Mouse (Mus musculus) cerebellum, adult 8-10 months (tissue): ENCODE measurements around the gene Il18rap.
"Not testable (repeated sequence)": the region's sequence is repeated elsewhere in the genome, so short reads cannot be mapped to it uniquely, and the experiment has no call there.

Source experiments
- DNase-seq: peaks from one replicate; pipeline ENCODE4 v3.0.0; 2022

Il18rap gene

DNA sequence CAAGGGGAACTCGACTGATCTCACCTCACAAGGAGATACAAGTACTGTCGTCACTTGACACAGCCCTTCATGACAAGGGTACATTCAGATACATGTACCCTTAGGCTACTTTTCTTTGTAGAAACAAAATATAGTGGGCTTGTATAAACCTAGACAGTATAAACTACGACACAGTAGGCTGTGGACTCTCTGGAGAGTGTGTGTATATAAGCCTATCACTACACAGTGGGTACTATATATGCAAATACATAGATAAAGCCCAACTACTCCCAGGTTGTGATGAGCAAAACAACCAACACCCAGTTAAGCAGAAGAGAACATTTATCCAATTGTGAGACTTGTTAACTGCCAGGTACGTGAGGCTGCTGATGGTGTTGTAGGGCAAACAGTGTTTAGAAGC lies 31.5 kb downstream of the Il18rap start:
- no peak for DNase-seq

DNA sequence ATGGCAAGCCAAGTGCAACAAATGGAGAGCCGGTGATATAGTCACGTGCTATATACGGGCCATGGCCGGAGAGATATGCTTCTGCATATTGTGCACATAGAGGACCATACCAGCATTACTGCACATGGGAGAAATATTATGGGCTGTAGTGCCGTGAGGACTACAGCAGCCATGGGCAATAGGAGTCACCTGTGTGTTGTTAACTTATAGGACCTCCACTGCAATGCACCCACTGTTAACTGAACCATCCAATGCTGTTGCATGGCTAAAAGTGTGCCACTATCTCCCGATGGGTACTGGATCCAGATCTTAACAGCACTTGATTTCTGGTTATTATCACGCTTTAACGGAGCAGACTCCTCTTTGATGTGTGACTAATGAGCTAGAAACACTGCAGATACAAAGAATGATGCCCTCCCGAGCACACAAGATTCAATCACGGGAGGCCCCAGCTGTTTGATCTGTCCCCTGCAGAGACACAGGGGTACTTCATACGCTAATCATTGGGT lies 32.0 kb downstream of the Il18rap start:
- DNase-seq = no peak

DNA sequence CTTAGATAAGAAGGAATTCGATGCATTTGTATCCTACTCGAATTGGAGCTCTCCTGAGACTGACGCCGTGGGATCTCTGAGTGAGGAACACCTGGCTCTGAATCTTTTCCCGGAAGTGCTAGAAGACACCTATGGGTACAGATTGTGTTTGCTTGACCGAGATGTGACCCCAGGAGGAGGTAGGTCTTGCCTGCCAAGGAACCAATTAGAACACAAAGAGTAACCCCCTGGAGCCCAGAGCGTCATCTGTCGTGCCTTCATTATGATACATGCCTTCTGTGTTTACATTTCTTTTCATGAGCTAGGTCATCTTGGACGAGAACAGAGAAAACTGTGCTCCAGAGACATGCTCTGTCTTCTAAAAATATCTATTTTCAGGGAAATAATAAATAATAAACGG lies 32.6 kb downstream of the Il18rap start:
- no peak for DNase-seq

DNA sequence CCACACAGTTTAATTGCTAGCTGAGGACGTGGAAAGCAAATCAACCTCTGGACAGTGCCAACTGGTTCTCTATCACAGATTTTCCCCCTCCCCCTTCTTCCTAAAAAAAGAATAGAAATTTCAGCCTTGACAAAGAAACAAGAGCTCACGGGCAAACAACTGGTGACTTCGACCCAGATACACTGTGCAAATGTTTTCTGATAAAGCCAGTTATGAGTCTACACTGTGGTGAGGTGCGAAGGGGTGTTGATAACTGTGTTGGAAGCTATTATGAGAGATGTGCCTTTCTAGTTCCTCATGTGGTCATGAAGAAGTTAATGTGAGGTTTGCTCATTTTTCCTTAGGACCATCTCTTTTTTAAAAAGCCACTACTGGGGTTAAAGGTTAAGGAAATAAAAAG lies 54.2 kb downstream of the Il18rap start:
- no peak for DNase-seq

DNA sequence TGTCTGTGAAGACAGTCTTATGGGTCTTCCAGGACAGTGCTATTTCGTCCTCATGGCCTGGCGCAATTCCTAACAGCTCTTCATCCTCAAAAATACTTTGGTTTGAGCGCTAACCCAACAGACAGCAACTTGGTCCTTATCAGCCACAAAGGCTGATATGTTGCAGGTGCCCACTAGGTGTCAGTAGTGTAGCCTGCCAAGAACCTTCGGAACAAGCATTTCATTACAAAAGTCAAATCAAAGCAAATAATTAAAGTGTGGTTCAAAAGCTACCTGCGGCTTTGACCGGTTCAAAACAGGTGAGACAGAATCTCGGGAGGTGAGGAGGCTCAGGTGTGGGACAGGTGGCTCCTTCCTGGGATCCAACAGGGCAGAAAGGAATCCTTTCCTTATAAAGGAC lies 64.6 kb downstream of the Il18rap start, which contains the start of gene Slc9a4:
Gene Slc9a4, plus strand, starts transcription at position 298 of the 400 bp plus-strand sequence.
- DNase-seq = peak; percentile 8

DNA sequence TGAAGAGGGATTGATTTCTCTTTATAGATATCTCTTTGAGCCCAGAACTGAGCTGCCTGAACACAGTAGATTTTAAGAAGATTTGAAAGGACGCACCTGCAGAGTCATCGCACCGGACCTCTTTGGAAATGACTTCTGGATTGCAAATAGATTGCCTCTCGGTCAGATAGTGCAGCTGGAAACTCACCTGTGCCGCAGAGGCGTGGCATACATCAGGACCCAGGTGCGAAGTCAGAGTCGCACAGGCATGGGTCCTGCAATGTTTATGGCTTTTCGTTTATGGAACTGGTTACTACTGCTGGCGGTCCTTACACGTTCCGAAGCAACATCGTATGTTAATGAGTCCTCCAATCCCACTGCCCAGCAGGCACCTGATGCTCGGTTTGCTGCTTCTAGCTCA lies 65.1 kb downstream of the Il18rap start:
- DNase-seq = no peak

DNA sequence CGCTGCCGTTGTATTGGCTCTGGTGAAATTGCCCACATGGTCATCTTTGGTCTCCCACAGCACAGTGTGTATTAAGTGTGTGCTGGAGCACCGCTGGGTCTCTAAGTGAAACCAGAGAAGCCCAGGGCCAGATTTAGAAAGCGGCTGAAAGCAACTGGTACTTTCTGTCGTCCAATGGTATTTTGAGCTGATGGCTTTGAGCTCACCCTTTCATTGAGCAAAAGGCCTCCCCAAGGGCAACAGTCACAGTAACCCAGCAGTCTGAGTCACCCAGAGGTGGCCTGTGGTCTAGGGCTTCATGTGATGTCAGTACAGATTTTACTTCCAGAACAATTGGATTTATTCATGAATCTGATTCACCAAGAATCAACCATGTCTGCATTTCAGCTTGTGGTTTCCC lies 71.6 kb downstream of the Il18rap start:
- no peak for DNase-seq

DNA sequence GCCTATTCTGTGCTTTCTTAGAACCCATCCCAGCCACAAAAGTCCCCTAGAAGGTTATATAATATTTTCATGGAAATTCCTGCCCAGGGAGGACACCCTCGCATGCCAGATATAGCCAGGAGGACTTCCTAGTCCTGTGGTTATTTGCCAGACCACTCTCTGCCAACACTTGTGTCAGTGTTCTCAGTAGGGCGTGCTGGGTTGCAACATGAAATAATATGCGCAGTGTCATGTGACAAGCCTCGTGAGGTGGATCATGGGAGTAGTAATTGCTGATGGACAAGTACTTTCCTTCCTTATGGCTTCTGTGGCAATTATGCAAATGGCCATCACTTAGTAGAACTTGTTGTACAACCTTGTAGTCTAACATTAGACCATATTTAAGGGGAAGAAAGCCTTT lies 75.8 kb downstream of the Il18rap start:
- no peak for DNase-seq

DNA sequence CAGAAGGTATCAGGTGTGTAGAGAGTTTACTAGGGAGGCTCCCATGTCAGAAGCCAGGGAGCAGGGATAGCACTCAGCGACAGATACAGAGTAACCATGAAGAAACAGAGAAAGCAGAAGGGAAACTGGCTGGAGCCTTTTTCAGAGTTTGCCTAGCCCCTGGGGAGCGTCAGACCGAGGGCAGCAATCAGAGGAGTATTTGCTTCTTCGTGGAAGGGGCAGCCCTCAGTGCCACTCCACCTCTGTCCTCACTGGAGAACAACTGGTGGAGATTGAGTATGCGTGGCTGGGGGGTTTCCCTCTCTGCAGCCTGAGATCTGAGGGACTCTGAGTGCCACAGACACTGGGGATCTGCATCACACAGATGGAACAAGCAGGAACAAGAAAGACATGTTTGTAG lies 82.7 kb downstream of the Il18rap start:
- DNase-seq = no peak

DNA sequence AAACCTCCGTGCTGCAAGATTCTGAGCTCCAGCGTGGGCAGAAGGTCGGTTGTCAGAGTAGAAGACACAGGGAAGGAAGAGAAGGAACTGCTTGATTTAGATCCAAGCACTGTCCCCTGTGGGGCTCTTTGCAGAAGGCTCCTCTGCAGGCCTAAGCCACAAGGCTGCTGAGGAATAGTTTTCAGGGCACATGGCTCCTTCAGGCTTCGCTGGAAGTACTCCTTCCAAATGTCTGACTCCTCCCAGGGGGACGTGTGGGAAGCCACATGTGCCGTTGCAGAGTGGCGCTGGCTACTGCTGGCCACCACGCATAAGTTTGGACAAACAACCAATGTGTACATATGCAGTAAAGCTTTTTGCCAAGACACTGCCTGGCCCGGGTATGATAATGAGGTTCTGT lies 84.5 kb downstream of the Il18rap start:
- not testable (repeated sequence) for DNase-seq

DNA sequence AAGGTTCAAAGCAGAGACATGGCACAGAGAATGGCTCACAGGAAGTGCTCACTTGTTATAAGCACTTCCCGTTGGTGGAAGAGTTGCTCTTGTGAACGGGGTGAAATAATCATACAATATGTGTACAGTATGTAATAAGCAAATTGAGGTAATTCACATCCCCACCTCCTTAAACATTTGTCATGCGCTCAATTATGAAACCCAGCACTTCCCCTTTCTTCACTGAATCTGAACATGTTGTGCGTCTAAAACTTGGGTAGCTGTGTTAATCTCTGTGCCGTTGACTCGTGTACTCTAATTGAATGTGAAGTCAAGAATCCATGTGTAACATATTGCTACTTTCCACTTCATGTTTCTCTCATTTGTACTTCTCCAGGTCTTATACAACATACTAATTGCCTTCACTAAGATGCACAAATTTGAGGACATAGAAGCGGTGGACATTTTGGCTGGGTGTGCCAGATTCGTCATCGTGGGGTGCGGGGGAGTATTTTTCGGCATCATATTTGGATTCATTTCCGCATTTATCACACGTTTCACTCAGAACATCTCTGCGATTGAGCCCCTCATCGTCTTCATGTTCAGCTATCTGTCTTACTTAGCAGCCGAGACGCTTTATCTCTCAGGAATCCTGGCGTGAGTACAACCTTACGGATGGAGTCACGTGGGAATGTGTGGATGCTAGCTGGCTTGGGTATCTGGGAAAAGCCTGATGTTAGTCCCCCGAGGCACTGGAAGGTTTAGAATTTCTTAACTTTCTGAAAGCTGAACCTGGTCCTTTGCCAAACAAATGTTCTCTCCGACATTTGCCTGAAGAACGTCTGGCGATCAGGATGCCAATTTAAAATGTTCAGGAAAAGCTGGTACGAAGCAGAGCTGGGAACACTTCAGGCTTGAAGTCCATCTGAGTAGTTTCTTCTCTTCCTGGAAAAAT lies 85.5 kb downstream of the Il18rap start:
- no peak for DNase-seq
